Mouse (Mus musculus) thymus, adult 2 months (tissue): ENCODE results near the gene Zbtb6.

Experiments used
- CTCF ChIP-seq: fragments of 200-500 bp; IDR thresholded peaks from 2 replicates; pipeline ENCODE4 v1.5.1; 2012; ENCODE audit warnings: mild to moderate bottlenecking, control low read depth, low read length, moderate library complexity, borderline replicate concordance; ENCODE audit not compliant: control insufficient read depth, poor library complexity, insufficient read depth; ENCODE audit errors: extremely low read depth
- POLR2A ChIP-seq: fragments of 200-500 bp; IDR thresholded peaks from 2 replicates; pipeline ENCODE4 v1.6.1; 2012; ENCODE audit warnings: mild to moderate bottlenecking, low read length, control low read depth, moderate library complexity; ENCODE audit not compliant: control insufficient read depth, poor library complexity, insufficient read depth; ENCODE audit errors: extremely low read depth

- TF ChIP-seq CTCF: no peak
- TF ChIP-seq POLR2A: no peak
Observed at GRCm38 (mm10) chr2:37486408-37486807, 43.4 kb upstream of the Zbtb6 start.
